Mouse (Mus musculus) heart, embryonic 11.5 days (tissue): Measurements from ENCODE around the gene Arf5. TPM values are rescaled to one million over a fixed set of nuclear protein-coding genes. Genes with fewer than 3 reads are reported as not detected.

Experiments used
- ATAC-seq: fragments of 200-750 bp; cut with Nextera tagmentation; replicated peaks from 2 replicates; pipeline ENCODE4 v1.8.0; 2017; ENCODE audit warnings: moderate library complexity; ENCODE audit not compliant: insufficient number of reproducible peaks, low FRiP score, low TSS enrichment
- H3K27ac ChIP-seq: fragments of 300-500 bp; sonication (generic); 2 replicates; pipeline ENCODE4 v1.5.1; 2014; ENCODE audit warnings: mild to moderate bottlenecking, low read depth, low read length
- H3K27me3 ChIP-seq: fragments of 300-500 bp; sonication (generic); 2 replicates; pipeline ENCODE4 v1.6.1; 2014; ENCODE audit warnings: mild to moderate bottlenecking, low read length, mixed read lengths; ENCODE audit not compliant: control insufficient read depth, insufficient read depth
- H3K36me3 ChIP-seq: fragments of 300-500 bp; sonication (generic); 2 replicates; pipeline ENCODE4 v1.6.1; 2014; ENCODE audit warnings: mild to moderate bottlenecking, low read length, moderate library complexity, mixed read lengths; ENCODE audit not compliant: control insufficient read depth, insufficient read depth
- H3K4me1 ChIP-seq: fragments of 300-500 bp; sonication (generic); 2 replicates; pipeline ENCODE4 v1.6.1; 2014; ENCODE audit warnings: low read length; ENCODE audit not compliant: control insufficient read depth, insufficient read depth
- H3K4me2 ChIP-seq: fragments of 300-500 bp; sonication (generic); 2 replicates; pipeline ENCODE4 v1.6.1; 2014; ENCODE audit warnings: mild to moderate bottlenecking, moderate library complexity
- H3K4me3 ChIP-seq: fragments of 300-500 bp; sonication (generic); 2 replicates; pipeline ENCODE4 v1.5.1; 2014; ENCODE audit warnings: low read depth, low read length
- H3K9ac ChIP-seq: fragments of 300-500 bp; sonication (generic); 2 replicates; pipeline ENCODE4 v1.6.1; 2014; ENCODE audit warnings: mild to moderate bottlenecking, low read depth, low read length, moderate library complexity
- H3K9me3 ChIP-seq: fragments of 300-500 bp; sonication (generic); replicated peaks from 2 replicates; pipeline ENCODE4 v1.6.1; 2016; ENCODE audit warnings: low read length; ENCODE audit not compliant: control insufficient read depth
- WGBS: fragments of 180-500 bp; shearing (Covaris S2); extraction: QIAGEN DNeasy Blood & Tissue Kit; methylation state at CpG from one replicate; pipeline ENCODE4 v1.1.7; 2014; ENCODE audit not compliant: insufficient replicate concordance; 5-methylcytosine and 5-hydroxymethylcytosine counted together
- polyA plus RNA-seq: library from polyadenylated mRNA; unstranded; fragments of >200 nt; fragmentation: Nextera tagmentation; extraction: Ambion mirVana; gene quantifications from 2 replicates; pipeline ENCODE4 v1.2.1, GENCODE M21; 2014

Gene Arf5
- polyA plus RNA-seq, 1 experiment from 2014 or later, result 243 TPM

DNA sequence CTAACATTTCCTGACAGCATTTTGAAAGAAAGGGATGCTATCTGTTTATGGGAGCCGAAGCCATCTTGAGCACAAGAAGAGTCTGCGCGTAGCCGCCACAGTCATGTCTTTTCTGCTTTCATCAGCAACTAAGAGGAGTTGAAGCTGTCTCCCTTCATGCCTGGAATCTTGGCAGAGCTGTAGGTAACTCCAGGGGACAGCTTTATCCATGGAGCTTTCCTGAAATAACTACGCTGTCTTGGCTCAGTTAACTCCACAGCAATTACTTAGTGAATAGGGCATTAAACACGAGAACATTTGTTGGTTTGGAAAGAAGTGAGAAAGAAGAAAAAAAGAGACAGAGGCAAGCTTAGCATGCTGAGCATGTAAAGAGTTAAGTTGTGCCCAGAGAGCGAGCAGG is 24.6 kb downstream of the Arf5 start:
- H3K4me1 ChIP-seq, result no peaks in the 10 kb centered on the region
- no peak overlapping the region for H3K4me2 ChIP-seq
- ATAC-seq, result no peak

DNA sequence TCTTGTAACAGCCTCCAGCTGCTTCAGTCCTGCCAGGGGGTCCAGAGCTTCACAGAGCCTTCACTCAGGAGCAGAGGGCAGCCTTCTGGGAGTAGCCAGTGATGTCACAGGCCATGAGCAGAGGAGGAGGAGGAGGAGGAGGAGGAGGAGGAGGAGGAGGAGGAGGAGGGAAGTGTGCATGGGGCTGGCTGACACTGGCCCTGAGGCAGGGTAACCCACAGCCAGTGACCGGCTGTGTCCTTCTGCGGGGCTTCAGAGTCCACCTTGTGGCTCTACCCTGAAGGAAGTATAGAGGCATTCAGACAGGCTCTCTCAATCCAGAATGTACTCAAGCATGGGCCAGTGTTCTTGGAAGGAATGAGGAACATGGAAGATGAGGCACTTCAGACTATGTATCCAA is 25.9 kb downstream of the Arf5 start, which contains the start of gene Pax4:
Gene Pax4, minus strand, starts transcription at position 101 of the 400 bp plus-strand sequence.
- Histone ChIP-seq H3K4me2 (no peak within 1 kb of the TSS), H3K27ac (no peak within 1 kb of the TSS), H3K4me3 (no peak within 1 kb of the TSS), H3K36me3 (no peaks in the 10 kb centered on the region), H3K4me1 (no peaks in the 10 kb centered on the region), H3K9me3 (no peaks in the 10 kb centered on the region), H3K9ac (no peak within 1 kb of the TSS), H3K27me3 (peaks cover 27% of the 10 kb centered on the region)
- 64% methylated on average over 2 of the region's 2 CpGs for WGBS
- no peak for ATAC-seq

More for the DNA sequence above, 24.6 kb downstream of the Arf5 start:
- Histone ChIP-seq H3K27ac (no peak overlapping the region), H3K36me3 (no peaks in the 10 kb centered on the region), H3K9ac (no peak overlapping the region), H3K27me3 (peaks cover 27% of the 10 kb centered on the region), H3K9me3 (no peaks in the 10 kb centered on the region), H3K4me3 (no peak overlapping the region)
- WGBS, result 78% methylated on average over 7 of the region's 7 CpGs

DNA sequence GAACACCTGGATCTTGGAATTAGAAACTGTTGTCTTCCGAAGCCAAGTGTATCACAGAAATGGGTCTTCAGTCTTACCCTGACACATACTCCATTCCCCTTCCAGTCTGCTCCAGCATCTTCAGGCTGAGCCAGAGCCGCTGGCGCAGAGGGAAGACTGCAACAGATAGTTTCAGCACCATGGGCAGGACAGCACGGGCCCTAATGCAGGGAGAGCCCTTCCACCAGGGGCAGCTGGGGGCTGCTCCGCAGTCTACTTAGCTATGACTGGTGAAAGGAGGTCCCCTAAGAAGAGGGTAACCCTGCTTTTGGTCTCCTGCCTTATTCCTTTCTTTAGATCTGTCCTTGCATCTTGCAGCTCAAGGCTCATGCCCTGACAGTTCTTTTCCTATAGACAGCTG is 27.1 kb downstream of the Arf5 start:
- Histone ChIP-seq H3K27me3 (peaks cover 27% of the 10 kb centered on the region), H3K4me2 (no peak overlapping the region), H3K4me1 (no peaks in the 10 kb centered on the region), H3K9ac (no peak overlapping the region), H3K36me3 (no peaks in the 10 kb centered on the region), H3K4me3 (no peak overlapping the region), H3K9me3 (no peaks in the 10 kb centered on the region), H3K27ac (no peak overlapping the region)
- ATAC-seq, result no peak
- WGBS, result 10% methylated on average over 5 of the region's 5 CpGs

DNA sequence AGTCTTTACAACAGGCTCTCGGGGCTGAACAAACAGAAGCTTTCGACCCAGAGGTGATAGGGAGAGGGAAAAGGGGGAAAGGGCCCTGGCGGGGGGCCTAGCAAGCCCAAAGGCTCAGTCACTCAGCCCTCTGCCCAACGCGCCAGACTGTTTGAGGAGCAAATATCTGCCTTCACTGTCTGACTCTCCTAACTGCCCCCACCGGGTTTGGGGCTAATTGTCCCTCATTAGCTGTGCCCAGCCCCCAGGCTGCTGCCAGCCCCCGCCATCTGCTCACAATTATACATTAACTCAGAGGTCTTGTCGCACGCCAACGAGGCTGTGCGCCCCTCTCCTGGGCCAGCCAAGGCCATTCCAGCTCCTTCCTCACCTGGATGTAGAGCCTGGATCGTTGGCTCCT is 27.6 kb downstream of the Arf5 start:
- WGBS, result 2% methylated on average over 12 of the region's 12 CpGs
- Histone ChIP-seq H3K4me2 (no peak overlapping the region), H3K27ac (no peak overlapping the region), H3K36me3 (no peaks in the 10 kb centered on the region), H3K4me1 (no peaks in the 10 kb centered on the region), H3K27me3 (peaks cover 27% of the 10 kb centered on the region), H3K9ac (no peak overlapping the region), H3K4me3 (no peak overlapping the region), H3K9me3 (no peaks in the 10 kb centered on the region)
- no peak for ATAC-seq

DNA sequence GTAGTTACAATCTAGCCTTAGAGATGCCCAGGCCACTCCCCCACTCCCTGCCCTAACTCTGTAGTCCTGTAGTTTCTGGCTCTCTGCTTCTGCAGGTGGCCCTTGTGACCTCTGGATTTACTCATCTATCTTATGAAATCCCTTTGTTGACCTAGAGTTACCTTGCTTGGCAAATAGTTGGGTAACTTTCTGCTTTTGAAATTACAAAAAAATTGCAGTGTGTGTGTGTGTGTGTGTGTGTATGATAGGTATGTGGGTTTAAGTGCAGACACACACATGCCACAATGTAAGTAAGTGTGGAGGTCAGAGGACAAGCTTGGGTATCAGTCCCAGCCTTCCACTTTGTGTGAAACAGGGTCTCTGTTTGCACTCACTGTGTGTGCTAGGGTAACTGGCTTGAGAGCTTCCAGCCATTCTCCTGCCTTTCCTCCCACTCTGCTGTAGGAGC is 35.9 kb downstream of the Arf5 start:
- Histone ChIP-seq H3K4me3 (no peak overlapping the region), H3K9me3 (no peaks in the 10 kb centered on the region), H3K36me3 (no peaks in the 10 kb centered on the region), H3K4me2 (no peak overlapping the region), H3K4me1 (no peaks in the 10 kb centered on the region), H3K27ac (no peak overlapping the region), H3K27me3 (no peaks in the 10 kb centered on the region), H3K9ac (no peak overlapping the region)
- no peak for ATAC-seq

DNA sequence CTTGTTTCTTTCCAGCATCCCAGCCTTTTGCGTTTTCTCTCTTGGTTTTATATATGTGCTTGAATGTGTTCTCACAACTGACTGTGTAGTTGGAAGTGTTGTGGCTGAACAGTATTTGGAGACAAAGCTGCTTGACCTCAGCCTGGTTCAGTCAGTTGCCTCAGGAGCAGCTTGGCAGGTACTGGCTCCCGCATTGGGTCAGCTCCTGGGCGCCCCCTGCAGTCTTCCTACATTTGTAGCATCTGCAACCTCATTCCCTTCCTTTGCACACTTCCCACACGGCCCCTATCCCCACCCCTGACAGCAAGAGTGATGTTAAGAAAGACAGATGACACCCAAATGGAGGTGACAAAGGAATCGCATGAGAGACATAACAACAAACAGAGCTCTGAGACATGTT is 37.2 kb downstream of the Arf5 start:
- Histone ChIP-seq H3K36me3 (no peaks in the 10 kb centered on the region), H3K4me2 (no peak overlapping the region), H3K9ac (no peak overlapping the region), H3K4me3 (no peak overlapping the region), H3K27me3 (no peaks in the 10 kb centered on the region), H3K27ac (no peak overlapping the region), H3K4me1 (no peaks in the 10 kb centered on the region), H3K9me3 (no peaks in the 10 kb centered on the region)
- 3% methylated on average over 5 of the region's 5 CpGs for WGBS
- ATAC-seq, result no peak

DNA sequence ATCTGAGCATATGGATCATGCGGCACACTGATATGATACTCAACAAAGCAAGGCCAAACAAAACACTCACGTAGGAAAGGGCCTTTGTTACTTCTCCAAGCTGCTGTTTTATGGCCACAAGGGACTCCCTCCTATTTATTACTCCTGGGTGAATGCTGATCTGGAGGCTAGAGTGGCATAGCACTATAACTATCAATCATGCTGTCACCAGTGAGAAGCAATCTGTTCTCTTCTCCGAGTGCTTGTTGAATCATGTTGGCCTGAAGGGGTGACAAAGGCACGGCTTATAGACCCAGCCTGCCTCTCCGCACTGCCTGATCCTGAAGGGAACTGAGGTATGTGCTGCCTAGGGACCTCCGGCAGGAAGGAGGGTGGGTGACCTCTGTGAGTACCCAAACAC is 41.3 kb downstream of the Arf5 start:
- Histone ChIP-seq H3K4me2 (no peak overlapping the region), H3K4me3 (no peak overlapping the region), H3K27ac (no peak overlapping the region), H3K9me3 (no peaks in the 10 kb centered on the region), H3K4me1 (no peaks in the 10 kb centered on the region), H3K36me3 (no peaks in the 10 kb centered on the region), H3K27me3 (no peaks in the 10 kb centered on the region), H3K9ac (no peak overlapping the region)
- WGBS, result 34% methylated on average over 6 of the region's 6 CpGs
- ATAC-seq, result no peak

DNA sequence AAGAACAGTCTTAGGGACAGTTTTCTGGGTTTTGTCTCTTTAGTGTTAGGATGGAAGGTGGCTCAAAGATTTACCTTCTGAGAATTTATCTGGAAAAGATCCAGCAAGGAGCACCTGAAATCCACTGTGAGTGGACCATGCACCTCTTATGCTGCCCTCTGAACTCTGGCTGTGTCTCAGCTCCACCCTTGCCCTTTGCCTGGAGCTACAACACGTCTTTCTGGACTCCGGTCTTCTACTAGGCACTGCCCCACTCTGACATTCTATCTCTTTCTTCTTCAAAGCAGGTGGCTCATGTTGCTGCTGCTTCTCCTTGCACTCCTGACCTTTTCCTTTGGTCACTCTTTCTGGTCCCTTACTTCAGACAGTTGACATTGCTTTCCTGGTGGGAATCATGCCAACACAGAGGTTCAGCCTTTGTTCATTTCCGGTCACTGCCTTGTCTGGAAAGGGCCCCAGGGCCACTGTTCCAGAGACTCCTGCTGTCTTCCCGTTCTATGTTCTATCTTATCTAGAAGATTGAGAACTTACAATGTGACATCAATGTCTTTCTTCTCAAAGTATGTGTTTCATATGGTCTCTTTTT is 46.8 kb downstream of the Arf5 start:
- no peaks in the 10 kb centered on the region for H3K27me3 ChIP-seq
- ATAC-seq, result no peak
- H3K4me3 ChIP-seq, result no peak overlapping the region
- H3K9me3 ChIP-seq, result no peaks in the 10 kb centered on the region
- WGBS, result 66% methylated on average over 4 of the region's 4 CpGs
- H3K9ac ChIP-seq, result no peak overlapping the region
- H3K4me2 ChIP-seq, result no peak overlapping the region
- no peaks in the 10 kb centered on the region for H3K4me1 ChIP-seq
- H3K36me3 ChIP-seq, result no peaks in the 10 kb centered on the region
- H3K27ac ChIP-seq, result no peak overlapping the region

DNA sequence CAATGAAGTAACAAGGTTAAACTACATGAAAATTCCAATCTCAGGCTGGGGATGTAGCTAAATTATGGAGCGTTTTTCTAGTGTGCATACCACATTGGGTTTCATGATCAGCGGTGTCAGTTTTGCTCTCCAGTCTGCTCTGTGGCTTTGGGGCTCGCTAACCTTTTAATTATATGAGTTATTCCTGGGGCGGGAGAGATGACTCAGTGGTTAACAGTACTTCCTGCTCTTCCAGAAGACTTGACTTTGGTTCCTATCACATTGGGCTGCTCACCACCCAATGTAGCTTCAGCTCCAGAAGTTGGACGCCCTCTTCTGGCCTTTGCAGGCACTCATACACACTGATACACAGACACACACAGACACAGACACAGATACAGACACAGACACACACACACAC is 47.3 kb downstream of the Arf5 start:
- no peaks in the 10 kb centered on the region for H3K4me1 ChIP-seq
- no peak overlapping the region for H3K9ac ChIP-seq
- no peaks in the 10 kb centered on the region for H3K27me3 ChIP-seq
- 77% methylated on average over 5 of the region's 5 CpGs for WGBS
- H3K4me2 ChIP-seq, result no peak overlapping the region
- no peak for ATAC-seq
- H3K27ac ChIP-seq, result no peak overlapping the region
- no peak overlapping the region for H3K4me3 ChIP-seq
- no peaks in the 10 kb centered on the region for H3K36me3 ChIP-seq
- no peaks in the 10 kb centered on the region for H3K9me3 ChIP-seq
